Mouse (Mus musculus): ENCODE results near the gene Cmip.

DNA sequence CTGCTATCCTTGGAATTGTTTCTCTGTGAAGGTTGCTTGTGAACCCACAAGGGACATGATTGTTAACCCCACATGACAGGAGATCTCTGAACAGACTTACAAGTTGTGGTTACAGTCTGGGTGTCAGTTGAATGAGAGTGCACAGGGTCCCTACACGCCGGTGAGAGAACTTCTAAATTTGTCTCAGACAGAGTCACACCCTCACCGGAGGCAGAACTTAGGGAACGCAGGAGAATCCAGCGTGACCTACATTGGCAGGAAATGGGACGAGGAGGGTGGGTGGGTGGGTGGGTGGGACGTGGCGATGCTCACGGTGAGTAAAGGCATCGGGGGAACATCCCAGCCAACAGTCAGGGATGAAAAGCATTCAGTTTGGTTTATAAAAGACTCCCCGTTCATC, 88.0 kb downstream of the Cmip start:
- TF ChIP-seq POLR2A (IDR thresholded peaks at IDR 0.05; ENCODE audit: borderline replicate concordance, control insufficient read depth, low read depth, low read length) (no peak), CTCF (IDR thresholded peaks at IDR 0.05; ENCODE audit: control insufficient read depth, insufficient read depth, low read length) (no peak)

Data from bone marrow, adult 2 months (tissue).